Mouse (Mus musculus) heart, embryonic 12.5 days (tissue): ENCODE data around the gene Ppm1e. TPM values are rescaled to one million over a fixed set of nuclear protein-coding genes. Genes with fewer than 3 reads are reported as not detected.

Source experiments
- ATAC-seq: fragments of 200-750 bp; cut with Nextera tagmentation; 2 replicates; pipeline ENCODE4 v1.8.0; 2017; ENCODE audit warnings: moderate TSS enrichment, moderate library complexity; ENCODE audit not compliant: insufficient number of reproducible peaks, low FRiP score
- H3K27ac ChIP-seq: fragments of 300-500 bp; sonication (generic); 2 replicates; pipeline ENCODE4 v1.5.1; 2016; ENCODE audit warnings: mild to moderate bottlenecking, moderate library complexity; ENCODE audit not compliant: poor library complexity, severe bottlenecking
- H3K27me3 ChIP-seq: fragments of 300-500 bp; sonication (generic); replicated peaks from 2 replicates; pipeline ENCODE4 v1.6.1; 2016; ENCODE audit warnings: mild to moderate bottlenecking, moderate library complexity
- H3K36me3 ChIP-seq: fragments of 300-500 bp; sonication (generic); 2 replicates; pipeline ENCODE4 v1.6.1; 2016; ENCODE audit warnings: mild to moderate bottlenecking, moderate library complexity
- H3K4me1 ChIP-seq: fragments of 300-500 bp; sonication (generic); replicated peaks from 2 replicates; pipeline ENCODE4 v1.6.1; 2016; ENCODE audit warnings: mild to moderate bottlenecking
- H3K4me2 ChIP-seq: fragments of 300-500 bp; sonication (generic); 2 replicates; pipeline ENCODE4 v1.6.1; 2016; ENCODE audit warnings: mild to moderate bottlenecking, moderate library complexity
- H3K4me3 ChIP-seq: fragments of 300-500 bp; sonication (generic); 2 replicates; pipeline ENCODE4 v1.5.1; 2016; ENCODE audit warnings: mild to moderate bottlenecking
- H3K9ac ChIP-seq: fragments of 300-500 bp; sonication (generic); 2 replicates; pipeline ENCODE4 v1.6.1; 2016; ENCODE audit warnings: mild to moderate bottlenecking, moderate library complexity
- H3K9me3 ChIP-seq: fragments of 300-500 bp; sonication (generic); replicated peaks from 2 replicates; pipeline ENCODE4 v1.6.1; 2016; ENCODE audit warnings: mild to moderate bottlenecking, moderate library complexity
- WGBS: fragments of 180-500 bp; shearing (Covaris S2); methylation state at CpG from one replicate; pipeline ENCODE4 v1.1.7; 2016; 5-methylcytosine and 5-hydroxymethylcytosine counted together
- polyA plus RNA-seq: library from polyadenylated mRNA; unstranded; fragments of >200 nt; fragmentation: Nextera tagmentation; extraction: Ambion mirVana; gene quantifications from 2 replicates; pipeline ENCODE4 v1.2.1, GENCODE M21; 2016

Ppm1e gene
- polyA plus RNA-seq, 1 experiment from 2014 or later: 3.8 TPM

- H3K27me3 ChIP-seq: no peaks in the 10 kb centered on the region; the same call in 1 of the 2 replicates
- H3K27ac ChIP-seq: no peak overlapping the region
- peaks cover 5% of the 10 kb centered on the region for H3K4me1 ChIP-seq
- H3K4me3 ChIP-seq: peak overlapping the region; percentile 83
- no peak for ATAC-seq
- peak overlapping the region; percentile 93 for H3K4me2 ChIP-seq
- 13% methylated on average over 10 of the region's 10 CpGs for WGBS
- 0 out of 2 replicates have a peak, but pooled peaks cover 3% of the 10 kb centered on the region for H3K9me3 ChIP-seq
- peak overlapping the region; percentile 78 for H3K9ac ChIP-seq
- H3K36me3 ChIP-seq: no peaks in the 10 kb centered on the region
These were observed 414 bp upstream of the Ppm1e start for GRCm38 (mm10) chr11:87359262-87359612.

GRCm38 (mm10) chr11:87357317-87358300, 1.2 kb downstream of the Ppm1e start:
- Histone ChIP-seq H3K27me3 (no peaks in the 10 kb centered on the region; the same call in 1 of the 2 replicates), H3K9me3 (no peaks in the 10 kb centered on the region), H3K4me3 (peak overlapping the region; percentile 83), H3K4me1 (peaks cover 5% of the 10 kb centered on the region), H3K4me2 (peak overlapping the region; percentile 93), H3K9ac (peak overlapping the region; percentile 78), H3K27ac (no peak overlapping the region), H3K36me3 (no peaks in the 10 kb centered on the region)
- WGBS: 10% methylated on average over 31 of the region's 31 CpGs
- ATAC-seq: no peak

- Histone ChIP-seq H3K4me2 (no peak overlapping the region), H3K27ac (no peak overlapping the region), H3K4me1 (peaks cover 5% of the 10 kb centered on the region), H3K4me3 (no peak overlapping the region), H3K27me3 (no peaks in the 10 kb centered on the region), H3K36me3 (no peaks in the 10 kb centered on the region), H3K9ac (no peak overlapping the region), H3K9me3 (no peaks in the 10 kb centered on the region)
- ATAC-seq: no peak
- WGBS: 83% methylated on average over 1 of the region's 1 CpGs
These were observed 4.0 kb downstream of the Ppm1e start for GRCm38 (mm10) chr11:87354861-87355260.

GRCm38 (mm10) chr11:87353646-87354170, 5.1 kb downstream of the Ppm1e start:
- H3K4me1 ChIP-seq: peaks cover 5% of the 10 kb centered on the region; the same call in 1 of the 2 replicates
- H3K9ac ChIP-seq: no peak overlapping the region
- H3K4me3 ChIP-seq: no peak overlapping the region
- H3K9me3 ChIP-seq: no peaks in the 10 kb centered on the region
- 75% methylated on average over 7 of the region's 7 CpGs for WGBS
- ATAC-seq: no peak
- no peak overlapping the region for H3K4me2 ChIP-seq
- no peak overlapping the region for H3K27ac ChIP-seq
- H3K36me3 ChIP-seq: no peaks in the 10 kb centered on the region
- no peaks in the 10 kb centered on the region for H3K27me3 ChIP-seq

GRCm38 (mm10) chr11:87326381-87326780, 32.4 kb downstream of the Ppm1e start:
- Histone ChIP-seq H3K4me1 (no peaks in the 10 kb centered on the region), H3K9me3 (no peaks in the 10 kb centered on the region), H3K4me3 (no peak overlapping the region), H3K9ac (no peak overlapping the region), H3K27ac (no peak overlapping the region), H3K27me3 (no peaks in the 10 kb centered on the region), H3K4me2 (no peak overlapping the region), H3K36me3 (no peaks in the 10 kb centered on the region)
- no peak for ATAC-seq
- WGBS: 84% methylated on average over 3 of the region's 3 CpGs

- Histone ChIP-seq H3K4me3 (no peak overlapping the region), H3K4me2 (no peak overlapping the region), H3K4me1 (no peaks in the 10 kb centered on the region), H3K27ac (no peak overlapping the region), H3K27me3 (no peaks in the 10 kb centered on the region), H3K36me3 (no peaks in the 10 kb centered on the region), H3K9ac (no peak overlapping the region), H3K9me3 (no peaks in the 10 kb centered on the region)
- ATAC-seq: no peak
- WGBS: 70% methylated on average over 8 of the region's 8 CpGs
These were observed 36.3 kb downstream of the Ppm1e start for GRCm38 (mm10) chr11:87322558-87322957.

- ATAC-seq: no peak
- H3K27me3 ChIP-seq: no peaks in the 10 kb centered on the region
- 68% methylated on average over 5 of the region's 5 CpGs for WGBS
- H3K4me3 ChIP-seq: no peak overlapping the region
- H3K4me2 ChIP-seq: no peak overlapping the region
- no peak overlapping the region for H3K9ac ChIP-seq
- no peak overlapping the region for H3K27ac ChIP-seq
- H3K36me3 ChIP-seq: no peaks in the 10 kb centered on the region
- H3K4me1 ChIP-seq: no peaks in the 10 kb centered on the region
- no peaks in the 10 kb centered on the region for H3K9me3 ChIP-seq
These were observed 38.8 kb downstream of the Ppm1e start for GRCm38 (mm10) chr11:87320007-87320406.

GRCm38 (mm10) chr11:87318956-87319708, 39.7 kb downstream of the Ppm1e start:
- no peak for ATAC-seq
- Histone ChIP-seq H3K27ac (no peak overlapping the region), H3K4me1 (no peaks in the 10 kb centered on the region), H3K9ac (no peak overlapping the region), H3K4me2 (no peak overlapping the region), H3K27me3 (no peaks in the 10 kb centered on the region), H3K36me3 (no peaks in the 10 kb centered on the region), H3K4me3 (no peak overlapping the region), H3K9me3 (no peaks in the 10 kb centered on the region)
- 76% methylated on average over 9 of the region's 9 CpGs for WGBS

GRCm38 (mm10) chr11:87313533-87313932, 45.3 kb downstream of the Ppm1e start:
- Histone ChIP-seq H3K36me3 (no peaks in the 10 kb centered on the region), H3K4me2 (no peak overlapping the region), H3K9me3 (no peaks in the 10 kb centered on the region), H3K4me3 (no peak overlapping the region), H3K9ac (no peak overlapping the region), H3K4me1 (peaks cover 19% of the 10 kb centered on the region), H3K27ac (peak overlapping the region; percentile 70; the same call in 1 of the 2 replicates), H3K27me3 (no peaks in the 10 kb centered on the region)
- WGBS: 36% methylated on average over 3 of the region's 3 CpGs
- ATAC-seq: no peak

GRCm38 (mm10) chr11:87310309-87310708, 48.5 kb downstream of the Ppm1e start:
- no peak overlapping the region for H3K4me2 ChIP-seq

More at GRCm38 (mm10) chr11:87310309-87310708, 48.5 kb downstream of the Ppm1e start:
- Histone ChIP-seq H3K36me3 (no peaks in the 10 kb centered on the region), H3K4me1 (peaks cover 19% of the 10 kb centered on the region), H3K27ac (peak overlapping the region; percentile 27; the same call in 1 of the 2 replicates), H3K9me3 (no peaks in the 10 kb centered on the region), H3K27me3 (no peaks in the 10 kb centered on the region), H3K4me3 (no peak overlapping the region), H3K9ac (no peak overlapping the region)
- 52% methylated on average over 2 of the region's 2 CpGs for WGBS
- ATAC-seq: no peak
